Comparison of ENCODE assay signal across 8 mouse cellular contexts in genomic region chr1:34439215-34439960, GRCm38 (mm10). TPM values are rescaled to one million over a fixed set of nuclear protein-coding genes. Genes with fewer than 3 reads are reported as not detected.
DNase-seq lines count a peak whose midpoint lies in the region; ATAC-seq and TF ChIP-seq lines count a peak whose summit lies in the region.

Gene Ccdc115, minus strand, starts transcription at chr1:34439672.
Gene Imp4, plus strand, starts transcription at chr1:34439851.

- peak within 1 kb of the TSS; percentile 61 for H3K27ac ChIP-seq in CH12.LX (ENCODE audit: insufficient read depth, low read depth)
- H3K27ac ChIP-seq in forebrain, embryonic 11.5 days (ENCODE audit: low read depth, low read length) = no peak within 1 kb of the TSS
- peak within 1 kb of the TSS; percentile 73 for H3K27ac ChIP-seq in heart, embryonic 16.5 days (ENCODE audit: low read length)
- peak within 1 kb of the TSS; percentile 71 for H3K27ac ChIP-seq in liver, embryonic 15.5 days (replicated peaks)
- no peak within 1 kb of the TSS for H3K27ac ChIP-seq in neural tube, embryonic 12.5 days

- no peak for TF ChIP-seq CTCF in CH12.LX (conservative IDR thresholded peaks at IDR 0.05 in 1 of 2, IDR thresholded peaks at IDR 0.05 in 1 of 2; ENCODE audit: low read depth in 2 of 2, low read length in 2 of 2)

- peak; percentile 95 for ATAC-seq in forebrain, embryonic 11.5 days (replicated peaks; ENCODE audit: low FRiP score)
- peak; percentile 94 for ATAC-seq in heart, embryonic 16.5 days (replicated peaks; ENCODE audit: extremely low read depth, insufficient read depth, low FRiP score)
- peak; percentile 95 for ATAC-seq in liver, embryonic 15.5 days (ENCODE audit: insufficient read depth)
- ATAC-seq in neural tube, embryonic 12.5 days (ENCODE audit: low FRiP score, low read depth) = peak; percentile 97

- in situ Hi-C loops in CH12.LX (cut with MboI; ENCODE audit: low pct_ligation_motif_present, low pct_unique_long_range_greater_than_20kb, low sequenced_read_pairs) = no loop called here

- peaks cover 0 to 43% of the 10 kb centered on the region in 2 experiments for H3K4me1 ChIP-seq in CH12.LX (ENCODE audit: control insufficient read depth in 1 of 2, insufficient read depth in 2 of 2)
- peaks cover 4% of the 10 kb centered on the region; the same call in 1 of the 2 replicates for H3K4me1 ChIP-seq in forebrain, embryonic 11.5 days (replicated peaks; ENCODE audit: control insufficient read depth, insufficient read depth, low read length)
- H3K4me1 ChIP-seq in heart, embryonic 16.5 days (ENCODE audit: control insufficient read depth, insufficient read depth, low read length) = peaks cover 19% of the 10 kb centered on the region
- H3K4me1 ChIP-seq in liver, embryonic 15.5 days (replicated peaks) = peaks cover 39% of the 10 kb centered on the region
- H3K4me1 ChIP-seq in neural tube, embryonic 12.5 days = peaks cover 12% of the 10 kb centered on the region

- no peak for TF ChIP-seq RAD21 in CH12.LX (IDR thresholded peaks at IDR 0.05; ENCODE audit: low read depth, low read length)

- no peak for TF ChIP-seq EP300 in CH12.LX (IDR thresholded peaks at IDR 0.05; ENCODE audit: low read length)

- peak; percentile 99 for DNase-seq in CH12.LX (ENCODE audit: extremely low read depth)
- DNase-seq in c-Kit-positive CD71-positive TER-119-negative erythroid progenitor cells, embryonic 14.5 days (ENCODE audit: low read depth) = peak; percentile 97
- DNase-seq in forebrain, embryonic 11.5 days (ENCODE audit: low spot score) = peak; percentile 96
- DNase-seq in kidney, postnatal 36 days = peak; percentile 98
- DNase-seq in telencephalon, adult 2 months (ENCODE audit: low read depth, low spot score) = peak; percentile 100

- peak within 1 kb of the TSS; percentile 91 for H3K9ac ChIP-seq in CH12.LX (ENCODE audit: insufficient read depth, low read depth)
- peak within 1 kb of the TSS; percentile 63 for H3K9ac ChIP-seq in forebrain, embryonic 11.5 days (ENCODE audit: low read length)
- peak within 1 kb of the TSS; percentile 76 for H3K9ac ChIP-seq in heart, embryonic 16.5 days (ENCODE audit: low read length)
- H3K9ac ChIP-seq in liver, embryonic 15.5 days = peak within 1 kb of the TSS; percentile 62
- peak within 1 kb of the TSS; percentile 58 for H3K9ac ChIP-seq in neural tube, embryonic 12.5 days

- H3K4me2 ChIP-seq in CH12.LX (ENCODE audit: insufficient read depth, low read depth, poor library complexity, severe bottlenecking) = peak within 1 kb of the TSS; percentile 97
- H3K4me2 ChIP-seq in forebrain, embryonic 11.5 days (ENCODE audit: low read depth, low read length, severe bottlenecking) = peak within 1 kb of the TSS; percentile 74
- H3K4me2 ChIP-seq in heart, embryonic 16.5 days (ENCODE audit: low read depth, low read length) = peak within 1 kb of the TSS; percentile 91
- H3K4me2 ChIP-seq in liver, embryonic 15.5 days = peak within 1 kb of the TSS; percentile 87
- H3K4me2 ChIP-seq in neural tube, embryonic 12.5 days (replicated peaks) = peak within 1 kb of the TSS; percentile 74

- H3K9me3 ChIP-seq in CH12.LX (replicated peaks; ENCODE audit: low read length) = no peaks in the 10 kb centered on the region
- no peaks in the 10 kb centered on the region for H3K9me3 ChIP-seq in forebrain, embryonic 11.5 days (ENCODE audit: control insufficient read depth, low read length)
- no peaks in the 10 kb centered on the region for H3K9me3 ChIP-seq in heart, embryonic 16.5 days (replicated peaks; ENCODE audit: control insufficient read depth, low read length)
- no peaks in the 10 kb centered on the region for H3K9me3 ChIP-seq in liver, embryonic 15.5 days (replicated peaks)
- H3K9me3 ChIP-seq in neural tube, embryonic 12.5 days = no peaks in the 10 kb centered on the region

- H3K36me3 ChIP-seq in CH12.LX (replicated peaks in 1 of 2; ENCODE audit: control insufficient read depth in 1 of 2, insufficient read depth in 1 of 2, low read length in 1 of 2) = peaks cover 34 to 39% of the 10 kb centered on the region in 2 experiments
- peaks cover 10% of the 10 kb centered on the region; the same call in 1 of the 2 replicates for H3K36me3 ChIP-seq in forebrain, embryonic 11.5 days (ENCODE audit: control insufficient read depth, insufficient read depth, low read length)
- peaks cover 21% of the 10 kb centered on the region for H3K36me3 ChIP-seq in heart, embryonic 16.5 days (ENCODE audit: control insufficient read depth, insufficient read depth)
- H3K36me3 ChIP-seq in liver, embryonic 15.5 days (replicated peaks) = peaks cover 33% of the 10 kb centered on the region
- H3K36me3 ChIP-seq in neural tube, embryonic 12.5 days = peaks cover 19% of the 10 kb centered on the region

- H3K79me2 ChIP-seq in CH12.LX (replicated peaks; ENCODE audit: control insufficient read depth, extremely low read depth, insufficient read depth, poor library complexity, severe bottlenecking) = peaks cover 26% of the 10 kb centered on the region

- peak within 1 kb of the TSS; percentile 82 to 97 (median 86) for H3K4me3 ChIP-seq in CH12.LX (replicated peaks in 1 of 3; ENCODE audit: low read depth in 2 of 3, low read length in 2 of 3, poor library complexity in 1 of 3)
- peak within 1 kb of the TSS; percentile 72 for H3K4me3 ChIP-seq in forebrain, embryonic 11.5 days (ENCODE audit: low read depth, low read length)
- H3K4me3 ChIP-seq in heart, embryonic 16.5 days (ENCODE audit: low read length) = peak within 1 kb of the TSS; percentile 77
- H3K4me3 ChIP-seq in liver, embryonic 15.5 days (replicated peaks) = peak within 1 kb of the TSS; percentile 76
- H3K4me3 ChIP-seq in neural tube, embryonic 12.5 days = peak within 1 kb of the TSS; percentile 79

- dilution Hi-C loops in CH12.LX (cut with MboI; ENCODE audit: extremely low pct_ligation_motif_present, extremely low pct_unique_long_range_greater_than_20kb, low sequenced_read_pairs) = no loop called here

- under 1% methylated on average over 48 of the region's 48 CpGs for WGBS in forebrain, embryonic 11.5 days
- WGBS in heart, embryonic 16.5 days = under 1% methylated on average over 48 of the region's 48 CpGs
- WGBS in liver, embryonic 15.5 days (ENCODE audit: insufficient replicate concordance) = under 1% methylated on average over 48 of the region's 48 CpGs
- under 1% methylated on average over 48 of the region's 48 CpGs for WGBS in neural tube, embryonic 12.5 days

- no peaks in the 10 kb centered on the region for H3K27me3 ChIP-seq in CH12.LX (replicated peaks)
- no peaks in the 10 kb centered on the region for H3K27me3 ChIP-seq in forebrain, embryonic 11.5 days (ENCODE audit: control insufficient read depth, insufficient read depth, low read length)
- H3K27me3 ChIP-seq in heart, embryonic 16.5 days (ENCODE audit: control insufficient read depth, insufficient read depth, low read length) = no peaks in the 10 kb centered on the region
- H3K27me3 ChIP-seq in liver, embryonic 15.5 days = no peaks in the 10 kb centered on the region
- H3K27me3 ChIP-seq in neural tube, embryonic 12.5 days (replicated peaks) = no peaks in the 10 kb centered on the region

- peak; percentile 74 for TF ChIP-seq POLR2A in CH12.LX (IDR thresholded peaks at IDR 0.05; ENCODE audit: low read depth, low read length)

TF ChIP-seq in CH12.LX, 34 proteins besides CTCF, POLR2A, EP300 and RAD21 (continues in another document):
- TF ChIP-seq CHD1 (IDR thresholded peaks at IDR 0.05; ENCODE audit: low read depth, low read length) = no peak
- TF ChIP-seq MYC (IDR thresholded peaks at IDR 0.05; ENCODE audit: low read depth, low read length) = peak; percentile 87; the same call in 1 of the 2 replicates
- peak; percentile 88 for TF ChIP-seq NELFE (IDR thresholded peaks at IDR 0.05; ENCODE audit: low read depth, low read length)
- peak; percentile 84; the same call in 1 of the 2 replicates for TF ChIP-seq KAT2A (IDR thresholded peaks at IDR 0.05; ENCODE audit: insufficient replicate concordance, low read length)
- TF ChIP-seq MAX (IDR thresholded peaks at IDR 0.05; ENCODE audit: low read length) = peak; percentile 96
- peak; percentile 52; the same call in 1 of the 2 replicates for TF ChIP-seq IRF4 (IDR thresholded peaks at IDR 0.05; ENCODE audit: low read depth, low read length)
- peak; percentile 94 for TF ChIP-seq USF2 (conservative IDR thresholded peaks at IDR 0.05; ENCODE audit: low read depth, low read length)
- peak; percentile 73 for TF ChIP-seq TCF12 (IDR thresholded peaks at IDR 0.05; ENCODE audit: low read depth, low read length)
- TF ChIP-seq ETS1 (conservative IDR thresholded peaks at IDR 0.05; ENCODE audit: low read depth, low read length) = no peak
- TF ChIP-seq POLR2AphosphoS2 (IDR thresholded peaks at IDR 0.05; ENCODE audit: low read depth, low read length) = peak; percentile 74; the same call in 1 of the 2 replicates
- TF ChIP-seq JUN (IDR thresholded peaks at IDR 0.05; ENCODE audit: insufficient read depth, low read depth, low read length) = no peak
- TF ChIP-seq MAZ (IDR thresholded peaks at IDR 0.05; ENCODE audit: low read depth, low read length) = 0 out of 2 replicates have a peak, but pooled peaks have one; percentile 2
- TF ChIP-seq NRF1 (IDR thresholded peaks at IDR 0.05; ENCODE audit: low read depth, low read length) = peak; percentile 83
- no peak for TF ChIP-seq MEF2A (IDR thresholded peaks at IDR 0.05; ENCODE audit: borderline replicate concordance, low read depth, low read length)
- TF ChIP-seq ZNF384 (IDR thresholded peaks at IDR 0.05; ENCODE audit: low read depth, low read length) = no peak
- no peak for TF ChIP-seq ZC3H11A (IDR thresholded peaks at IDR 0.05; ENCODE audit: low read depth, low read length)
- TF ChIP-seq CHD2 (IDR thresholded peaks at IDR 0.05; ENCODE audit: low read length) = peak; percentile 96

RNA-seq across cellular contexts. Expression of gene Ccdc115, which starts in this region (rescaled TPM):
- total RNA-seq in CH12.LX (2012; rRNA removed) (63.3 and 66.5 TPM in 2 replicates), CH12.LX (2014; rRNA removed) (98.8 and 105 TPM in 2 replicates)
- polyA plus RNA-seq in CH12.LX (2012; ENCODE audit: insufficient read length, low read depth) = 95.8 and 96.3 TPM in 2 replicates
- 68.9 and 71.6 TPM in 2 replicates for polyA plus RNA-seq in forebrain, embryonic 11.5 days (2014; fragmentation: Nextera tagmentation; extraction: Ambion mirVana)
- 45.3 and 47.0 TPM in 2 replicates for polyA plus RNA-seq in heart, embryonic 16.5 days (2015; fragmentation: Nextera tagmentation; extraction: Ambion mirVana)
- 22.2 and 25.0 TPM in 2 replicates for polyA plus RNA-seq in liver, embryonic 15.5 days (2015; fragmentation: Nextera tagmentation; extraction: Ambion mirVana)
- 64.1 and 64.5 TPM in 2 replicates for polyA plus RNA-seq in neural tube, embryonic 12.5 days (2016; fragmentation: Nextera tagmentation; extraction: Ambion mirVana)

RNA-seq across cellular contexts. Expression of gene Imp4, which starts in this region (rescaled TPM):
- total RNA-seq in CH12.LX (2012; rRNA removed) (107 and 136 TPM in 2 replicates), CH12.LX (2014; rRNA removed) (91.0 and 105 TPM in 2 replicates)
- polyA plus RNA-seq in CH12.LX (2012; ENCODE audit: insufficient read length, low read depth) = 197 and 199 TPM in 2 replicates
- 87.0 and 92.6 TPM in 2 replicates for polyA plus RNA-seq in forebrain, embryonic 11.5 days (2014; fragmentation: Nextera tagmentation; extraction: Ambion mirVana)
- polyA plus RNA-seq in heart, embryonic 16.5 days (2015; fragmentation: Nextera tagmentation; extraction: Ambion mirVana) = 60.3 and 64.9 TPM in 2 replicates
- 52.0 and 53.2 TPM in 2 replicates for polyA plus RNA-seq in liver, embryonic 15.5 days (2015; fragmentation: Nextera tagmentation; extraction: Ambion mirVana)
- 77.3 and 80.3 TPM in 2 replicates for polyA plus RNA-seq in neural tube, embryonic 12.5 days (2016; fragmentation: Nextera tagmentation; extraction: Ambion mirVana)

Comparison
In these comparisons a context has a peak if more than half of its experiments do, and no peak if none do; other contexts are left out.
1. H3K27ac ChIP-seq: peak in CH12.LX (single experiment), heart, embryonic 16.5 days (single experiment) and liver, embryonic 15.5 days (single experiment); none in forebrain, embryonic 11.5 days (single experiment) and neural tube, embryonic 12.5 days (single experiment).
2. Peak in every context shown above with its lines, with median percentiles within 50 percentile points of each other: DNase-seq, H3K4me2 ChIP-seq, H3K4me3 ChIP-seq, H3K9ac ChIP-seq and ATAC-seq.